Mouse (Mus musculus) embryonic facial prominence, embryonic 14.5 days (tissue): ENCODE results near the gene Kcnb1. TPM values are rescaled to one million over a fixed set of nuclear protein-coding genes. Genes with fewer than 3 reads are reported as not detected.
A peak's percentile ranks its signal among the peaks of the same experiment; 100 is the strongest.

ENCODE experiments used
- ATAC-seq: fragments of 200-750 bp; cut with Nextera tagmentation; 2 replicates; pipeline ENCODE4 v1.8.0; 2017; ENCODE audit warnings: low read depth, moderate number of reproducible peaks, moderate TSS enrichment
- DNase-seq: peaks from one replicate; pipeline ENCODE4 v3.0.0-alpha.2; 2015; ENCODE audit warnings: low spot score
- H3K27ac ChIP-seq: fragments of 300-500 bp; sonication (generic); replicated peaks from 2 replicates; pipeline ENCODE4 v1.5.1; 2014; ENCODE audit warnings: low read depth, mild to moderate bottlenecking, low read length, moderate library complexity
- H3K27me3 ChIP-seq: fragments of 300-500 bp; sonication (generic); replicated peaks from 2 replicates; pipeline ENCODE4 v1.6.1; 2014; ENCODE audit warnings: low read length; ENCODE audit not compliant: control insufficient read depth, insufficient read depth
- H3K36me3 ChIP-seq: fragments of 300-500 bp; sonication (generic); 2 replicates; pipeline ENCODE4 v1.6.1; 2014; ENCODE audit warnings: low read length, mixed read lengths; ENCODE audit not compliant: control insufficient read depth, insufficient read depth
- H3K4me1 ChIP-seq: fragments of 300-500 bp; sonication (generic); 2 replicates; pipeline ENCODE4 v1.6.1; 2014; ENCODE audit warnings: antibody characterized with exemption, low read length; ENCODE audit not compliant: control insufficient read depth, insufficient read depth
- H3K4me2 ChIP-seq: fragments of 300-500 bp; sonication (generic); 2 replicates; pipeline ENCODE4 v1.6.1; 2014; ENCODE audit warnings: low read depth, mild to moderate bottlenecking, low read length, moderate library complexity, mixed read lengths
- H3K4me3 ChIP-seq: fragments of 300-500 bp; sonication (generic); 2 replicates; pipeline ENCODE4 v1.5.1; 2014; ENCODE audit warnings: low read depth, mild to moderate bottlenecking, low read length
- H3K9ac ChIP-seq: fragments of 300-500 bp; sonication (generic); 2 replicates; pipeline ENCODE4 v1.6.1; 2014; ENCODE audit warnings: low read depth, mild to moderate bottlenecking, low read length, moderate library complexity, mixed read lengths
- H3K9me3 ChIP-seq: fragments of 300-500 bp; sonication (generic); 2 replicates; pipeline ENCODE4 v1.6.1; 2016; ENCODE audit warnings: low read length; ENCODE audit not compliant: control insufficient read depth
- WGBS: fragments of 180-500 bp; shearing (Covaris S2); extraction: QIAGEN DNeasy Blood & Tissue Kit; methylation state at CpG from one replicate; pipeline ENCODE4 v1.1.7; 2014; 5-methylcytosine and 5-hydroxymethylcytosine counted together
- polyA plus RNA-seq: library from polyadenylated mRNA; unstranded; fragments of >200 nt; fragmentation: Nextera tagmentation; extraction: Ambion mirVana; gene quantifications from 2 replicates; pipeline ENCODE4 v1.2.1, GENCODE M21; 2014

Kcnb1 gene
- polyA plus RNA-seq, 1 experiment from 2014 or later, result 1.7 TPM

GRCm38 (mm10) chr2:167141810-167142209 is 48.1 kb downstream of the Kcnb1 start:
- ATAC-seq (no peak), DNase-seq (no peak)
- Histone ChIP-seq H3K27ac (no peak overlapping the region), H3K9ac (no peak overlapping the region), H3K4me3 (no peak overlapping the region), H3K27me3 (no peaks in the 10 kb centered on the region; the same call in 1 of the 2 replicates), H3K9me3 (no peaks in the 10 kb centered on the region), H3K36me3 (no peaks in the 10 kb centered on the region), H3K4me2 (no peak overlapping the region), H3K4me1 (no peaks in the 10 kb centered on the region)
- WGBS, result 83% methylated on average over 4 of the region's 4 CpGs

- DNase-seq (no peak), ATAC-seq (no peak)
- Histone ChIP-seq H3K4me2 (no peak overlapping the region), H3K36me3 (no peaks in the 10 kb centered on the region), H3K9ac (no peak overlapping the region), H3K4me1 (no peaks in the 10 kb centered on the region), H3K27me3 (no peaks in the 10 kb centered on the region), H3K27ac (no peak overlapping the region), H3K9me3 (no peaks in the 10 kb centered on the region), H3K4me3 (no peak overlapping the region)
- 51% methylated on average over 13 of the region's 13 CpGs for WGBS
Measured at GRCm38 (mm10) chr2:167139801-167140269, 50.1 kb downstream of the Kcnb1 start.

GRCm38 (mm10) chr2:167138611-167139010 is 51.3 kb downstream of the Kcnb1 start:
- Histone ChIP-seq H3K27me3 (no peaks in the 10 kb centered on the region), H3K4me1 (no peaks in the 10 kb centered on the region), H3K36me3 (no peaks in the 10 kb centered on the region), H3K9me3 (no peaks in the 10 kb centered on the region), H3K4me3 (no peak overlapping the region), H3K27ac (no peak overlapping the region), H3K9ac (no peak overlapping the region), H3K4me2 (no peak overlapping the region)
- no peak for ATAC-seq
- WGBS, result 51% methylated on average over 6 of the region's 6 CpGs
- DNase-seq, result no peak

- no peaks in the 10 kb centered on the region for H3K9me3 ChIP-seq
- 63% methylated on average over 14 of the region's 14 CpGs for WGBS
Measured at GRCm38 (mm10) chr2:167136909-167137308, 53.0 kb downstream of the Kcnb1 start.

GRCm38 (mm10) chr2:167132041-167132440 is 57.9 kb downstream of the Kcnb1 start:
- Histone ChIP-seq H3K9me3 (no peaks in the 10 kb centered on the region), H3K9ac (no peak overlapping the region), H3K27me3 (no peaks in the 10 kb centered on the region), H3K4me1 (peaks cover 22% of the 10 kb centered on the region), H3K4me3 (no peak overlapping the region), H3K36me3 (no peaks in the 10 kb centered on the region), H3K4me2 (no peak overlapping the region), H3K27ac (no peak overlapping the region)
- ATAC-seq (no peak), DNase-seq (no peak)
- WGBS, result 39% methylated on average over 8 of the region's 8 CpGs

More at GRCm38 (mm10) chr2:167136909-167137308, 53.0 kb downstream of the Kcnb1 start:
- Histone ChIP-seq H3K4me2 (no peak overlapping the region), H3K27ac (no peak overlapping the region), H3K9ac (no peak overlapping the region), H3K4me3 (no peak overlapping the region), H3K4me1 (no peaks in the 10 kb centered on the region), H3K27me3 (no peaks in the 10 kb centered on the region), H3K36me3 (no peaks in the 10 kb centered on the region)
- DNase-seq, result no peak
- no peak for ATAC-seq

- no peak overlapping the region for H3K4me3 ChIP-seq
- H3K9ac ChIP-seq, result no peak overlapping the region
- H3K4me1 ChIP-seq, result peaks cover 22% of the 10 kb centered on the region
- DNase-seq, result peak; percentile 47
- WGBS, result 23% methylated on average over 7 of the region's 9 CpGs
- H3K27ac ChIP-seq, result peak overlapping the region; percentile 63
- H3K9me3 ChIP-seq, result no peaks in the 10 kb centered on the region
- H3K4me2 ChIP-seq, result peak overlapping the region; percentile 46
- no peak for ATAC-seq
- no peaks in the 10 kb centered on the region for H3K36me3 ChIP-seq
- H3K27me3 ChIP-seq, result no peaks in the 10 kb centered on the region
Measured at GRCm38 (mm10) chr2:167130050-167130770, 59.7 kb downstream of the Kcnb1 start.

- DNase-seq, result peak; percentile 37
- peaks cover 22% of the 10 kb centered on the region for H3K4me1 ChIP-seq
- peak overlapping the region; percentile 63 for H3K27ac ChIP-seq
- H3K9ac ChIP-seq, result peak overlapping the region; percentile 35
- ATAC-seq, result no peak
- peak overlapping the region; percentile 17 for H3K4me3 ChIP-seq
- H3K36me3 ChIP-seq, result no peaks in the 10 kb centered on the region
- H3K27me3 ChIP-seq, result no peaks in the 10 kb centered on the region
- no peaks in the 10 kb centered on the region for H3K9me3 ChIP-seq
- peak overlapping the region; percentile 46 for H3K4me2 ChIP-seq
- WGBS, result 11% methylated on average over 9 of the region's 9 CpGs
Measured at GRCm38 (mm10) chr2:167129608-167129955, 60.4 kb downstream of the Kcnb1 start.

- H3K4me3 ChIP-seq, result peak overlapping the region; percentile 17
- H3K9ac ChIP-seq, result peak overlapping the region; percentile 35
- no peaks in the 10 kb centered on the region for H3K27me3 ChIP-seq
- peak overlapping the region; percentile 46 for H3K4me2 ChIP-seq
- peak; percentile 52 for DNase-seq
- peak overlapping the region; percentile 63 for H3K27ac ChIP-seq
- ATAC-seq, result no peak
- peaks cover 24% of the 10 kb centered on the region for H3K4me1 ChIP-seq
- H3K9me3 ChIP-seq, result no peaks in the 10 kb centered on the region
- WGBS, result 33% methylated on average over 20 of the region's 20 CpGs
- H3K36me3 ChIP-seq, result no peaks in the 10 kb centered on the region
Measured at GRCm38 (mm10) chr2:167128699-167129607, 61.0 kb downstream of the Kcnb1 start.
